Mouse (Mus musculus) liver, adult (tissue): ENCODE results near the gene Gas2l1.

Experiments
- GATA4 ChIP-seq: IDR thresholded peaks from 2 replicates; pipeline ENCODE4 v1.6.1; 2014; ENCODE audit warnings: mild to moderate bottlenecking, low read length; ENCODE audit not compliant: insufficient replicate concordance

The Gas2l1 gene

DNA sequence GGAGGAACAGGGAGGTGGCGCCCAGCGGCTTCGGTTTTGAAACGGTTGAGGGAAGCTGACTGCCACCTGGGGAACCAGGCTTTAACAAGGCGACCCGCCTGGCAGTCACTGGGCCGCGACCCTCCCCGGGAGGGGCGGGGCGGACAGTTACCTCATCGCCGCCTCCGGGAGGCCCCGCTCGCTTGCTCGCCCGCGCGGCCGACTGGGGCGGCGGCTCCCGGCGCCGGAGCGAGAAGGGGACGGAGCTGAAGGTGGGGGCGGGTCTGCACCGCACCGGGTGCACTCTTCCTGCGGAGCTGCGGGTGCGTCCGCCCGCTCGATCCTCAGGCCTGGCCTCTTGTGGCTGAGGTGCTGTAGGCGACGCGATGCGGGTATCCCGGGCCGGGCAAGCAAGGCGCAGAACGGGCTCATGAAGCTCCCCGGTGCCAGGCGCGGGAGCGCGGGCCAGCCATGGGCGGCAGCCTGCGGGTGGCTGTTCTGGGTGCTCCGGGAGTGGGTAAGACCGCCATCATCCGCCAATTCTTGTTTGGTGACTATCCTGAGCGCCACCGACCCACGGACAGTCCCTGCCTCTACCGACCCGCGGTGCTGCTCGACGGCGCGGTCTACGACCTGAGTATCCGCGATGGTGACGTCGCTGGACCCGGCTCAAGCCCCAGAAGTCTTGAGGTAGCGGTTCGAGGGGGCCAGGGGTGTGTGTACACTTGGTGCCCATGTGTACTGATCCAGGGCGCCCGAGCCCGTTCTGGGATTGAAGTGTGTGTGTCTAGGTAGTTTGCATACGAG lies 7.1 kb downstream of the Gas2l1 start, which contains the start of gene Rasl10a:
Gene Rasl10a (plus strand): TSS at position 273 of the 786 bp plus-strand sequence.
- TF ChIP-seq GATA4 = no peak

DNA sequence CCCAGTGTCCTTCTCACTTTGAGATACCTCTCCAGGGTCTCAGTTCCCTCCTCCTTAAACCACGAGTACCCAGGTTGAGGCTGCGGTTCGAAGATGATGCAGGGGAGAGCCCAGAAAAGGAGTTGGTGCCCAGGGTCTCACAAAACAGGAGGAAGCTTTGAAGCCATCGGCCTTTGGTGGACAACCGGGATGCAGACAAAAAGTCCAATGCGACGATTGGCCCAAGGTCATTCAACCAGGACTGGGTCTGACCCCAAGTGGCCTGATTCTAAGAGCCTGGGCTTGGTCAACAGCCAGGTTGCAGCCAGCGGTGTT lies 7.6 kb downstream of the Gas2l1 start:
- no peak for TF ChIP-seq GATA4

DNA sequence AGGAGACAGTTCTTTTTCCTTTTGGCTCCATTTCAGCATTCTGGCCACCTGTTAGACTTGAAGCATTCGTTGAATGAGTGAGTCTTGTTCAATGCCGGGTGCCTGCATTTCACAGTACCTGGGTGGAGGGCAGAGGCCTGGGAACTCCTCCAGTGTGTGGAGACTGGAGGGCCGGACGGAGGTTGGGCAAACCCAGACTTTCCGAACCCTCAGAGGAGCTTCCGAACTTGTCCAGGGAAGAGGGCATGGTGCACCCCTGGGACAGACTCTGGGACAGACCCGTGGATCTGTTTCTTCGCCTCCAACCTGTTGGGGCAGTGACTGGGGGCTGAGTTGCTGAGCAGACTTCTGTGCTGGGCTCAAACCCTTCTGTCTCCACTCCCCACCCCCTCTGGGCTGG lies 8.1 kb downstream of the Gas2l1 start:
- TF ChIP-seq GATA4 = no peak

GRCm38 (mm10) chr11:5055945-5056938 lies 8.9 kb downstream of the Gas2l1 start:
- no peak for TF ChIP-seq GATA4

DNA sequence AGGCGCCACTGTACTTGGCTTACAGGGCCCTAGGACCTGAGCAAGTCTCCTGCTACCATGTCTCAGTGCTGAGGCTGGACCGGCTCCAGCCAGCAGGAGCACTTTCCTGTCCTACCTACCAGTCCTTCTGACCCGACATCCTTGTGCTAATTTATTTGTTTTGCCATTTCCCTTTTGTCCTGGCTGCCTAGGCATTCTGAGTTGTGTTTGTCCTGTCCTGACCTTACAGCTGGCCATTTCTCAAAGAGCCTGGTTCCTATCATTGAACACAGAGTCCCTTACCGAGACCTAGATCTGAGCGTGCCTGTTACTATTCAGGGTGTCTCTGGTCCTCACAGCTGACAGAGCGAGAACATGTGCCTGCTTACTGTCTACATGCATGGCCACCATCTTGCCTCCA lies 10.3 kb downstream of the Gas2l1 start:
- no peak for TF ChIP-seq GATA4

GRCm38 (mm10) chr11:5054151-5054550 lies 11.0 kb downstream of the Gas2l1 start:
- no peak for TF ChIP-seq GATA4

DNA sequence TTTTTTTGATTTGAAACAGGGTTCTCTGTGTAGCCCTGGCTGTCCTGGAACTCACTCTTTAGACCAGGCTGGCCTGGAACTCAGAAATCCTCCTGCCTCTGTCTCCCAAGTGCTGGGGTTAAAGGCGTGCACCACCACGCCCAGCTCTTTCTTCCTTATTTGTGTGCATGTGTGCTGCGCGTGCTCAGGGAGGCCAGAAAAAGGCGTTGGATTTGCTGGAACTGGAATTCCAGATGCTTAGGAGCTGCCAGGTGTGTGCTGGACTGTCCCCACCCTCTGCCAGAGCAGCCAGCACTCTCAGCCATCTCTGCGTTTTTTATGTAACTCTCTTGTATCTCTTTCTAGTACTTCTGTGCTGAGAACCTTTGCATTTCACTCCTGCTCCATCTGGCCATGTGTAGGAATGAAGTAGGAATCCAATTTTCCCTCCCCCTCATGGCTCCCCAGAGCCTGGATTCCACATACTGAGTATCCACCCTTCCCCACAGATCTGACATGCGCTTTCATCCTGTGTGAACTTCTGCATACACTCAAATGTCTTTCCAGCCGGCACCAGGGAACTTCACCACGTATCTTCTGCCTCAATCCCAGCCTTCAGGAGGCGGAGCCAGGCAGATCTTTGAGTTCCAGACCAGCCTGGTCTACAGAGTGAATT lies 12.8 kb downstream of the Gas2l1 start:
- TF ChIP-seq GATA4 = no peak

GRCm38 (mm10) chr11:5051629-5052028 lies 13.5 kb downstream of the Gas2l1 start:
- no peak for TF ChIP-seq GATA4

- TF ChIP-seq GATA4 = no peak
These were observed 18.7 kb downstream of the Gas2l1 start for GRCm38 (mm10) chr11:5046321-5046926.

- TF ChIP-seq GATA4 = no peak
These were observed 22.3 kb downstream of the Gas2l1 start for GRCm38 (mm10) chr11:5042645-5043381.

GRCm38 (mm10) chr11:5041144-5041780 lies 23.9 kb downstream of the Gas2l1 start:
- no peak for TF ChIP-seq GATA4

DNA sequence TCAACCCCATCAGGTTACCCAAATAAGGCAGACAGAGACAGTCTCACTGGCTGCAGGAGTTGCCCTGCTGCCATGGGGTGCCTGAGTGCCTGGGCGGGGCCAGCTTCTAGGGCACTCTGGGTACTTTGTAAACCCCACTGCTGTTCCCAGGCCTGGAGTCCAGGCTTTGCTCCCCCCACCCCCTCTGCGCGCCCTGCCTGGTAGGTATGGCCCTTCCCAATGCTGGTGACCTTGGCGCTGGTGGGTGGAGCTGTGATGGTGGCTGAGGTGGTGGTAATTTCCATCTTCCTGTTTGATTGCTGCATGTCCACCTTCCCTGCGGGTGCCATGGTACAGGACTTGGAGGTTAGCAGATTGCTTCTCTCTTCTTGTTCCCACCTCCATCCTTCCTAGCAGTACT lies 24.5 kb downstream of the Gas2l1 start:
- no peak for TF ChIP-seq GATA4

DNA sequence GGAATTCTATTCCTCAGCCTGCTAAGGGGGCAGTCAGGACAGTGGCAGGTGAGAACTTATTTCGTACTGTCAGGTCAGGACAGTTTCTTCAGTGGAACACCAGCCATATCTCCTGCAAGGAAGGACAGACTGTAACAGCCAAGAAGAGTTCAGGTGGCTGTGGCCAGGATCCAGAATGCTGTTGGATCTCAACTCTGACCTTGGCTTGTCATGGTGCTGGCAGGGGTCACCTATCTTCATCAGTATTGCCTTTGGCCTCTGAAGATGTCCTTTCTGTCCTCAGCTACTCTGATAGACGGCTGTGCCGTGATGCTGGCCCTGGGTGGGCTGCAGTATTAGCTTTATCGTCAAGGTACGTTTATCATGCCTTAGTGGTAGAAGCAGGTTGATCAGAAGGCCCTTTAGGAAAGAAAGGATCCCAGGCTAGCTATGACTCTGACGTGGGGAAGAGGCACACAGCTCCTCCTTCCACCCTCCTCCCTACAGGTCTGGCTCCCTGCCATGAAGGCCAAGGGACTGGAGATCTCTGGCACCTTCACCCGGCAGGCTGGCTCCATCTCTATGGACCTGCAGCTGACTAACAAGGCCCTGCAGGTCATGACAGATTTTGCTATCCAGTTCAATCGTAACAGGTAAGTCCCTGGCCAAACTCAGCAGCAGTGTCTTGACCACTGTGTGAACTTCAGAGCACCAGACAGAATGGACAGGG lies 27.8 kb downstream of the Gas2l1 start:
- no peak for TF ChIP-seq GATA4
